In the genomic region with DNA sequence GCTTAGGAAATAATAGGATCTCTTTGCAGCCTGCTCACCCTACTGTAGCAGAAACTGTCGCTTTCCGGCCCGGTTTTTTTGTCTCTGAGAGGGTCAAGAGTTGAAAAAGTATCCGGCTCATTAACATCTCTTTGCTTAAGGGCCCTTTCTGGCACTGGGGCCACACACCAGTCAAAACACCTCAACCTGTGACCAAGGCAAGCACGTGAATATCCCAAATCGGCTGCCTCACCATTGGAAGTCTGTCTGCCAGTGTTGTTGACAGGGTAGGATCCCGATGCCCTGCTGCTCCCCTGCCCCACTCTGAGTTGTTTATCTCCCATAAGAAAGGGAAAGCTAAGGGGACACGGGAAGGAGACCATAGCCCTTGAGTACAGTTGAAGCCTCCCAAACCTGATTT, we compare ENCODE assay signal across 10 mouse cellular contexts. TPM values are rescaled to one million over a fixed set of nuclear protein-coding genes. Genes with fewer than 3 reads are reported as not detected.
DNase-seq lines count a peak whose midpoint lies in the region; ATAC-seq lines count a peak whose summit lies in the region.
"Had no signal": no experiment of that assay in that cellular context is flagged by ENCODE, and none has a peak within 500 bp of the region (broad histone marks: within the 10 kb centered on the region; RNA-seq: fewer than 3 reads in every experiment).

No protein-coding gene starts in this region.

- no peaks in the 10 kb centered on the region for H3K36me3 ChIP-seq in heart, embryonic 15.5 days
- H3K36me3 ChIP-seq in embryonic facial prominence, embryonic 11.5 days (replicated peaks; ENCODE audit: control insufficient read depth, insufficient read depth, low read depth, low read length): no peaks in the 10 kb centered on the region
- no peaks in the 10 kb centered on the region for H3K36me3 ChIP-seq in hindbrain, embryonic 15.5 days
- H3K36me3 ChIP-seq in midbrain, embryonic 14.5 days (ENCODE audit: control insufficient read depth, insufficient read depth, low read length): no peaks in the 10 kb centered on the region

- H3K9me3 ChIP-seq in heart, embryonic 15.5 days (replicated peaks): no peaks in the 10 kb centered on the region
- no peaks in the 10 kb centered on the region for H3K9me3 ChIP-seq in embryonic facial prominence, embryonic 11.5 days (replicated peaks; ENCODE audit: control insufficient read depth, low read length)
- H3K9me3 ChIP-seq in hindbrain, embryonic 15.5 days: no peaks in the 10 kb centered on the region
- no peaks in the 10 kb centered on the region for H3K9me3 ChIP-seq in midbrain, embryonic 14.5 days (ENCODE audit: control insufficient read depth, low read length)

- peaks cover 19% of the 10 kb centered on the region for H3K4me1 ChIP-seq in heart, embryonic 15.5 days (replicated peaks)
- H3K4me1 ChIP-seq in embryonic facial prominence, embryonic 11.5 days (ENCODE audit: control insufficient read depth, insufficient read depth, low read length): 0 out of 2 replicates have a peak, but pooled peaks cover 2% of the 10 kb centered on the region
- peaks cover 23% of the 10 kb centered on the region for H3K4me1 ChIP-seq in hindbrain, embryonic 15.5 days (replicated peaks)
- peaks cover 11% of the 10 kb centered on the region; the same call in 1 of the 2 replicates for H3K4me1 ChIP-seq in midbrain, embryonic 14.5 days (ENCODE audit: control insufficient read depth, insufficient read depth, low read length)

- H3K4me3 ChIP-seq in heart, embryonic 15.5 days: peak overlapping the region; percentile 41
- peak overlapping the region; percentile 16; the same call in 1 of the 2 replicates for H3K4me3 ChIP-seq in embryonic facial prominence, embryonic 11.5 days (ENCODE audit: low read depth, low read length)
- peak overlapping the region; percentile 32 for H3K4me3 ChIP-seq in hindbrain, embryonic 15.5 days
- peak overlapping the region; percentile 34 for H3K4me3 ChIP-seq in midbrain, embryonic 14.5 days (replicated peaks; ENCODE audit: low read depth, low read length)

- no peak for ATAC-seq in heart, embryonic 15.5 days (replicated peaks; ENCODE audit: insufficient number of reproducible peaks, insufficient read depth, low FRiP score, low read depth)
- ATAC-seq in embryonic facial prominence, embryonic 11.5 days (replicated peaks; ENCODE audit: insufficient number of reproducible peaks, low FRiP score, low TSS enrichment, low read depth): no peak
- no peak for ATAC-seq in hindbrain, embryonic 15.5 days (ENCODE audit: low FRiP score, low read depth)
- no peak for ATAC-seq in midbrain, embryonic 14.5 days (ENCODE audit: low FRiP score, low TSS enrichment)

- WGBS in heart, embryonic 15.5 days: 15% methylated on average over 8 of the region's 8 CpGs
- 7% methylated on average over 8 of the region's 8 CpGs for WGBS in embryonic facial prominence, embryonic 11.5 days
- 5% methylated on average over 8 of the region's 8 CpGs for WGBS in hindbrain, embryonic 15.5 days
- WGBS in midbrain, embryonic 14.5 days: 11% methylated on average over 8 of the region's 8 CpGs

- H3K9ac ChIP-seq in heart, embryonic 15.5 days: no peak overlapping the region
- H3K9ac ChIP-seq in embryonic facial prominence, embryonic 11.5 days (replicated peaks; ENCODE audit: low read length): no peak overlapping the region; the same call in 1 of the 2 replicates
- H3K9ac ChIP-seq in hindbrain, embryonic 15.5 days: peak overlapping the region; percentile 48
- H3K9ac ChIP-seq in midbrain, embryonic 14.5 days (replicated peaks; ENCODE audit: low read length): peak overlapping the region; percentile 43; the same call in 1 of the 2 replicates

- no peaks in the 10 kb centered on the region for H3K27me3 ChIP-seq in heart, embryonic 15.5 days
- H3K27me3 ChIP-seq in embryonic facial prominence, embryonic 11.5 days (ENCODE audit: control insufficient read depth, insufficient read depth, low read length): no peaks in the 10 kb centered on the region
- H3K27me3 ChIP-seq in hindbrain, embryonic 15.5 days: 0 out of 2 replicates have a peak, but pooled peaks cover 7% of the 10 kb centered on the region
- H3K27me3 ChIP-seq in midbrain, embryonic 14.5 days (ENCODE audit: control insufficient read depth, insufficient read depth, low read length): no peaks in the 10 kb centered on the region

- no peak for DNase-seq in heart, adult 11 months
- DNase-seq in embryonic facial prominence, embryonic 11.5 days (ENCODE audit: low spot score): no peak
- DNase-seq in midbrain, embryonic 14.5 days: no peak
- no peak for DNase-seq in urinary bladder, postnatal 36 days (ENCODE audit: low spot score in 2 of 2)
- no peak for DNase-seq in cerebellum, adult 11-12 months
- DNase-seq in embryo, embryonic 10 days (ENCODE audit: low spot score): no peak
- DNase-seq: gastrocnemius, postnatal 10 days; right cerebral cortex, postnatal 14 days had no signal

- peak overlapping the region; percentile 77 for H3K4me2 ChIP-seq in heart, embryonic 15.5 days
- H3K4me2 ChIP-seq in embryonic facial prominence, embryonic 11.5 days (ENCODE audit: low read depth, low read length): peak overlapping the region; percentile 37
- H3K4me2 ChIP-seq in hindbrain, embryonic 15.5 days: peak overlapping the region; percentile 69
- peak overlapping the region; percentile 66 for H3K4me2 ChIP-seq in midbrain, embryonic 14.5 days (ENCODE audit: low read length)

- H3K27ac ChIP-seq in heart, embryonic 15.5 days: no peak overlapping the region
- no peak overlapping the region for H3K27ac ChIP-seq in embryonic facial prominence, embryonic 11.5 days (replicated peaks; ENCODE audit: low read depth, low read length)
- no peak overlapping the region for H3K27ac ChIP-seq in hindbrain, embryonic 15.5 days (replicated peaks)
- no peak overlapping the region for H3K27ac ChIP-seq in midbrain, embryonic 14.5 days (replicated peaks; ENCODE audit: low read depth, low read length)

RNA-seq across cellular contexts. Expression of gene Abcc4, which starts 7.8 kb away (rescaled TPM):
- polyA plus RNA-seq in heart, embryonic 15.5 days (2015; fragmentation: Nextera tagmentation; extraction: Ambion mirVana): 1.6 and 2.2 TPM in 2 replicates
- 2.9 and 3.6 TPM in 2 replicates for polyA plus RNA-seq in embryonic facial prominence, embryonic 11.5 days (2014; fragmentation: Nextera tagmentation; extraction: Ambion mirVana)
- polyA plus RNA-seq in hindbrain, embryonic 15.5 days (2015; fragmentation: Nextera tagmentation; extraction: Ambion mirVana): 1.9 and 2.3 TPM in 2 replicates
- polyA plus RNA-seq in midbrain, embryonic 14.5 days (2014; fragmentation: Nextera tagmentation; extraction: Ambion mirVana): 1.1 and 2.1 TPM in 2 replicates

Comparison
In these comparisons a context has a peak if more than half of its experiments do, and no peak if none do; other contexts are left out.
1. H3K9ac ChIP-seq: peak in hindbrain, embryonic 15.5 days (single experiment) and midbrain, embryonic 14.5 days (single experiment); none in heart, embryonic 15.5 days (single experiment) and embryonic facial prominence, embryonic 11.5 days (single experiment).
2. Peak in every context shown above with its lines, with median percentiles within 50 percentile points of each other: H3K4me2 ChIP-seq and H3K4me3 ChIP-seq.